Mouse (Mus musculus) neural tube, embryonic 10.5 days (tissue): ENCODE results near the gene Spsb2.

Source experiments
- DNase-seq: peaks from one replicate; pipeline ENCODE4 v3.0.0-alpha.2; 2017; ENCODE audit warnings: low spot score; ENCODE audit errors: extremely low spot score

The Spsb2 gene

DNA sequence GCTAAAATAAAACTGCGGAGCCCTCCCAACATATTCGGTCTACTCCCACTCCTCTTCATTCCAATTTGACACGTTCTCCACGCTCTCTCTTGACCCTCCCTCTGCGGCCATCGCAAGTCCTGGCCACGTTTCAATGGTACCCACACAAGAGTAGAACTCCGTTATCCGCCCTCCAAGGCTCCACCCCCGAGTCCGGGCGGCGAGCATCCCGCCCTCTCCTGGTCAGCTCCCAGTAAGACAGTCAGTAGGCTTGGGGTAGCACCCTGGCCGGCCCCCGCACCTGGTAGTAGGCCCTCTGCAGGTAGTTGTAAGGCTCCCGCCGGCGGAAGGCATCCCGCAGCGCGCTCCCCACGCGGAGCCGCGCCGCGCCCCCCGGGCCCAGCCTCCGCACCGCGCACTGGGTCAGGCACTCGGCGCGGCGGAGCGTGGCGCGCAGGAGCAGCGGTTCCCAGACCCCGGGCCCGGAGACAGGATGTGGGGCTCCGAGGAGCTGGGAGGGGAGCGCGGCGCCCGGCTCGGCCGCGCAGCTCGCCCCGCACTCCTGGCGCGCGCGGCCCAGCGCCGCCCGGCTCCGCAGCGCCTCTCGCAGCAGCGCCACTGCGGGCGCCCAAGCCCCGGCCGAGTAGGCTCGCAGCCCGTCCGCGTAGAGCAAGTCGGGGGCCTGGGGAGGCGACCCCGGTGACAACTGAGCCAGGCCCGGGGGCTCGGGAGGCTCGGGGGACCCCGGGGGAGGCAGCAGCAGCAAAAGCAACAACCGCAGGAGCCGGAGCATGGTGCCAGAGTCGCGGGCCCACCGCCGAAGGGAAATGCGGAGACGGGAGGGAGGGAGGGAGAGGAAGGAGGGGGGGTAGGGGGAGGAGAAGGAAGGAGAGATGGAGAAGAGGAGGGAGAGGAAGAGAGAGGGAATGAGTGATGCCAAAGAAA is 48.7 kb downstream of the Spsb2 start, which contains the start of gene P3h3:
P3h3 (minus strand) TSS at position 837 of the 924 bp plus-strand sequence.
- DNase-seq: peak; percentile 91

DNA sequence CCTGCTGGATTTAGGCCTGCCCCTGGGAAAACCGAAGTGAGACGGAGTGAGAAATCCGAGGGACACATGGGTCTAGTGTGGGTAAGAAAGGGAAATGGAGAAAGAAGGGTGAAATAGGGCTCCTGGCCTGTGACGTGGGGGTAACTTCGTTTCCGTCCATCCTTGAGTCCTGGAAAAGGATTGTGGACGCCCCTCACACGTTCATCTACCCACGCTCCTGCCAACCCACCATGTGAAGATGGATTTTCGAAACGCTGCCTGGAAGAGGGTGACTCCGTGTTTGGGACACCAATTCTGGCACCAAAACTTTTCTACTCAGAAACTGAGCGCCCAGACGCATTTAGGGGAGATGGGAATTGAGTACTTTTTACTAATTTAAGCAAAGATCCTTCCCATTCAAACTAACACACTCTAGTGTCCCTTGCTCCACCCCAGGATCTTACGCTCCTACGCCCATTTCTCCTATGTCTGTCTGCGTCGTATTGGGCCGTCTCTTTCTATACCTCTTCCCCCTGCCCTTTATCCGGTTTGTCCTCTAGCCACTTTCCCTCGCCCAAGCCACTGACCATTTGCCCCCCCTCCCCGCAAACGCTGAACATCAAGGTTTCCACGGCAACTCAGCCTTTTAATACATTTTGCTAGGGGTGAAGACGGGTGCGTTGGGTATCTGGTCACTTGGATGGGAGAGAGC is 49.5 kb downstream of the Spsb2 start:
- DNase-seq: no peak

DNA sequence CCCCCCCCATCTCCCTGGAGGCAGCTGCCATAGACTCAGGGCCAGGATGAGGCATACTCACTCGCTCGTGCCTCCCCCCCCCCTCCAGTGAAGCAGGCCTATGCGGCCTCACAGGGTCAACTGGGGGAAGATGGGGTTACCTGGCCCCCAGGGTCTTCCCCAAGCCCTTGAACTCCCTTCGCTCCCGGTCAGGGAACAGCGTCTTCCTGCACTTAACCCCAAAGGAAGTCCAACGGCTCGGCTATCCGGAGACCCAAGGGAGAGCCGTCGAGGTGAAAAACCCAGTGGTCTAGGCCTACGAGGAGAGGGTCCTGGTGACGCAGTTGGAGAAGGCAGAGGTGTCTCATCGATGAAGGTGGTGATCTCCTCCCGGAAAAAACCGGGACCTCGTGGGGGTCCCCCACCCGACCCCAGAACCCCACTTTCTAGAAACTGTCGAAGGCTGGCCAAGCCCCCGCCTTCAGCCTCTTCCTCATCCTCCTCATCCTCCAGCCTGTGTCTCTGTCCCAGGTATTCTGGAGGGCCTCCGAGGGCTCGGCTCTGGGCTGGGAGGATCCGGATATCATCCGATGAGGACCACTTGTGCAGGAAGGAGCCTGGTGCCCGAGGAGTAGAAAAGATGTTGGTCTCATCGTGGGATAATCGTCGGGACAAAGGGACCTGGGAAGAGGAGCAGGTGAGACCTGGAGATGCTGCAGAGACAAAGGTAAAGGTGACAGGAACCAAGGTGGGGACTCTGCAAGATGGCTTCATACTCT is 50.3 kb downstream of the Spsb2 start:
- no peak for DNase-seq

DNA sequence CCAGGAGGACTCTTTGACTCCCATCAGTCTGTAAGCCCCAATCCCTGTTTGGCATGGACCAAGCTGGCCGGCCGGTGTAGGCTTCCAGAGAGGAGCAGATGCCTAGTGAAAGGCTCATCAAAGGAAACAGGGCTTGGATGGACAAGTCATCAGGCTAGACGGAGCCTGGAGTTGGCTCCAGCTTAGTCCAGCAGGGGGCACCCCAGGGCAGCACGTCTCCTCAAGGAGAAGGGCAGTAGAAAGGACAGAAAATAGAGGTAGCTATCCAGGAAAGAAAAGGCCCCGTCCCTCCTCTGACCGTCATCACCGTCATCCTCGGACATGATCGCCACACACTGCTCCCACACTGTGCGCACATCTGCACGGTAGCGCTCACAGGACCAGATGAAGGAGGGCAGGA is 51.3 kb downstream of the Spsb2 start:
- peak; percentile 88 for DNase-seq
